Mouse (Mus musculus) testis, adult 2 months (tissue): ENCODE results near the gene Sall1.

Source experiments
- CTCF ChIP-seq: fragments of 200-500 bp; IDR thresholded peaks from 2 replicates; pipeline ENCODE4 v1.5.1; 2012; ENCODE audit warnings: low read depth, mild to moderate bottlenecking, inconsistent platforms, low read length, moderate library complexity; ENCODE audit not compliant: control insufficient read depth, insufficient read depth, insufficient replicate concordance
- POLR2A ChIP-seq: fragments of 200-500 bp; IDR thresholded peaks from 2 replicates; pipeline ENCODE4 v1.6.1; 2012; ENCODE audit warnings: low read depth, mild to moderate bottlenecking, inconsistent platforms, low read length, moderate library complexity; ENCODE audit not compliant: control insufficient read depth

- TF ChIP-seq CTCF (no peak), POLR2A (no peak)
These were observed 15.5 kb upstream of the Sall1 start for GRCm38 (mm10) chr8:89059507-89059906.
